In genomic region chr10:21135297-21135696, GRCm38 (mm10) we compare ENCODE assay signal across 33 mouse cellular contexts.
"Had no signal": no experiment of that assay in that cellular context is flagged by ENCODE, and none has a peak within 500 bp of the region (broad histone marks: within the 10 kb centered on the region; RNA-seq: fewer than 3 reads in every experiment).

No protein-coding gene starts in this region.

- H3K9me3 ChIP-seq: limb, embryonic 13.5 days; limb, embryonic 15.5 days; liver, embryonic 12.5 days; liver, embryonic 13.5 days; liver, embryonic 15.5 days; lung, embryonic 15.5 days; midbrain, embryonic 15.5 days; neural tube, embryonic 12.5 days had no signal

- H3K27me3 ChIP-seq: limb, embryonic 12.5 days; limb, embryonic 13.5 days; limb, embryonic 15.5 days; liver, embryonic 12.5 days; liver, embryonic 13.5 days; liver, embryonic 15.5 days; lung, embryonic 15.5 days; megakaryocyte, embryonic 14.5 days; midbrain, embryonic 12.5 days; midbrain, embryonic 13.5 days; midbrain, embryonic 15.5 days; neural tube, embryonic 12.5 days had no signal

- H3K4me1 ChIP-seq: limb, embryonic 10.5 days; limb, embryonic 12.5 days; limb, embryonic 13.5 days; limb, embryonic 15.5 days; liver, embryonic 15.5 days; lung, embryonic 15.5 days; midbrain, embryonic 10.5 days; midbrain, embryonic 12.5 days; midbrain, embryonic 13.5 days; midbrain, embryonic 15.5 days; neural tube, embryonic 12.5 days had no signal

- H3K4me3 ChIP-seq: left cerebral cortex, adult 2 months; limb, embryonic 10.5 days; limb, embryonic 12.5 days; limb, embryonic 13.5 days; limb, embryonic 15.5 days; liver, embryonic 12.5 days; liver, embryonic 13.5 days; liver, embryonic 15.5 days; lung, embryonic 15.5 days; megakaryocyte, embryonic 14.5 days; midbrain, embryonic 10.5 days; midbrain, embryonic 12.5 days; midbrain, embryonic 13.5 days; midbrain, embryonic 15.5 days; myocyte; neural tube, embryonic 12.5 days had no signal

- DNase-seq: left cerebral cortex, postnatal 4 days; liver; liver, embryonic 13.5 days; liver, postnatal 0 days; lung, adult 18-20 months; lung, adult 2 months; lung, embryonic 14.5 days; lung, postnatal 10 days; lung, postnatal 14 days; lung, postnatal 36 days; lung, postnatal 4 days; midbrain, embryonic 14.5 days had no signal

- ATAC-seq: liver, embryonic 12.5 days; liver, postnatal 0 days; lung, postnatal 0 days; midbrain, embryonic 13.5 days; midbrain, embryonic 15.5 days; midbrain, embryonic 16.5 days had no signal

- H3K27ac ChIP-seq: left cerebral cortex, adult 2 months; limb, embryonic 10.5 days; limb, embryonic 12.5 days; limb, embryonic 13.5 days; limb, embryonic 15.5 days; liver, embryonic 12.5 days; liver, embryonic 13.5 days; liver, embryonic 14.5 days; liver, embryonic 15.5 days; lung, embryonic 15.5 days; macrophage; midbrain, embryonic 10.5 days; midbrain, embryonic 12.5 days; midbrain, embryonic 13.5 days; midbrain, embryonic 15.5 days; neural tube, embryonic 12.5 days had no signal

- H3K36me3 ChIP-seq: limb, embryonic 15.5 days; lung, embryonic 15.5 days; midbrain, embryonic 15.5 days had no signal

- H3K4me2 ChIP-seq: limb, embryonic 12.5 days; limb, embryonic 13.5 days; limb, embryonic 15.5 days; liver, embryonic 11.5 days; liver, embryonic 12.5 days; liver, embryonic 13.5 days; liver, embryonic 15.5 days; lung, embryonic 14.5 days; lung, embryonic 15.5 days; midbrain, embryonic 11.5 days; midbrain, embryonic 12.5 days; midbrain, embryonic 13.5 days; midbrain, embryonic 15.5 days; neural tube, embryonic 12.5 days had no signal

- H3K9ac ChIP-seq: limb, embryonic 12.5 days; limb, embryonic 13.5 days; limb, embryonic 15.5 days; liver, embryonic 12.5 days; liver, embryonic 13.5 days; liver, embryonic 14.5 days; liver, embryonic 15.5 days; liver, postnatal 0 days; lung, embryonic 14.5 days; lung, embryonic 15.5 days; midbrain, embryonic 12.5 days; midbrain, embryonic 13.5 days; midbrain, embryonic 15.5 days; neural tube, embryonic 12.5 days had no signal
